In the genomic region with DNA sequence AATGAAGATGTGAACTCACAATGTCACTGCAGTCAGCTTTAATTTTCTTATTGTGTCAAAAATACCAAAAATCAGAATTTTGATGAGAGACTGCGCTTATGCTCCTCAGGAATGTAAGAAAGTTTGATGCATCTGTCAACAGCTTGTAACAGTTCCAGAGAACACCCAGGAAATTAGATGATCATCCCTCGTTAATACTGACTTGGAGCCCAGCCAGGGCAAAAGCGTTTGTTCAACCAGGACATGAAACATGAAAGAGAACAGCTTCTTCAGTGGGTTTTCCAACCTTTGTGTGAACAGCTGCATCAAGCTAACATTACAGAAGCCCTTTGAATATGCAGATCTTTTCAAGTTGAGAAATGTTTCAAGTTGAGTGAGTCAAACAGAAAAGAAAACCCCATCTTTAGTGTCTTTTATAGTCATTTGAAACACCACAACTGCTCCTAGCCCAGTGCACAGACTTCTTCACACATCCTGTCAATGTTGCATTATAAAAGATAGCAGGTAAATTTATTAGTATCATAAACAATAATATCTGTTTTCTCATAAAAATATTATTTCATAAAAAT, we compare ENCODE assay signal across 18 mouse cellular contexts.
DNase-seq lines count a peak whose midpoint lies in the region; ATAC-seq and TF ChIP-seq lines count a peak whose summit lies in the region.
"Had no signal": no experiment of that assay in that cellular context is flagged by ENCODE, and none has a peak within 500 bp of the region (broad histone marks: within the 10 kb centered on the region; RNA-seq: fewer than 3 reads in every experiment).

No protein-coding gene starts in this region.

- no peak overlapping the region for H3K4me3 ChIP-seq in forebrain, postnatal 0 days (ENCODE audit: low read depth, low read length)
- H3K4me3 ChIP-seq in forebrain, embryonic 11.5 days (ENCODE audit: low read depth, low read length): no peak overlapping the region
- no peak overlapping the region for H3K4me3 ChIP-seq in CH12.LX (replicated peaks in 1 of 3; ENCODE audit: low read depth in 2 of 3, low read length in 2 of 3, poor library complexity in 1 of 3)
- H3K4me3 ChIP-seq: gastrocnemius, adult 2 months; hindbrain, embryonic 13.5 days; liver, embryonic 15.5 days; megakaryocyte, embryonic 14.5 days had no signal

- peak; percentile 96 for TF ChIP-seq EP300 in CH12.LX (IDR thresholded peaks at IDR 0.05; ENCODE audit: low read length)

- H3K79me2 ChIP-seq in CH12.LX (replicated peaks; ENCODE audit: control insufficient read depth, extremely low read depth, insufficient read depth, poor library complexity, severe bottlenecking): no peaks in the 10 kb centered on the region

- no peaks in the 10 kb centered on the region for H3K4me1 ChIP-seq in forebrain, postnatal 0 days (ENCODE audit: insufficient read depth)
- H3K4me1 ChIP-seq in forebrain, embryonic 11.5 days (replicated peaks; ENCODE audit: control insufficient read depth, insufficient read depth, low read length): no peaks in the 10 kb centered on the region
- peaks cover 0 to 3% of the 10 kb centered on the region in 2 experiments; a peak in 1 of 4 replicates for H3K4me1 ChIP-seq in CH12.LX (ENCODE audit: control insufficient read depth in 1 of 2, insufficient read depth in 2 of 2)
- H3K4me1 ChIP-seq: hindbrain, embryonic 13.5 days; liver, embryonic 15.5 days; megakaryocyte, embryonic 14.5 days had no signal

- TF ChIP-seq POLR2A in CH12.LX (IDR thresholded peaks at IDR 0.05; ENCODE audit: low read depth, low read length): no peak

- H3K4me2 ChIP-seq in forebrain, postnatal 0 days (ENCODE audit: low read depth): no peak overlapping the region
- no peak overlapping the region for H3K4me2 ChIP-seq in forebrain, embryonic 11.5 days (ENCODE audit: low read depth, low read length, severe bottlenecking)
- H3K4me2 ChIP-seq in CH12.LX (ENCODE audit: insufficient read depth, low read depth, poor library complexity, severe bottlenecking): peak overlapping the region; percentile 29; the same call in 1 of the 2 replicates
- H3K4me2 ChIP-seq: hindbrain, embryonic 13.5 days; liver, embryonic 15.5 days had no signal

- in situ Hi-C loops in CH12.LX (cut with MboI; ENCODE audit: low pct_ligation_motif_present, low pct_unique_long_range_greater_than_20kb, low sequenced_read_pairs): no loop called here

- H3K9ac ChIP-seq in forebrain, postnatal 0 days: no peak overlapping the region
- no peak overlapping the region for H3K9ac ChIP-seq in forebrain, embryonic 11.5 days (ENCODE audit: low read length)
- H3K9ac ChIP-seq in CH12.LX (ENCODE audit: insufficient read depth, low read depth): no peak overlapping the region
- H3K9ac ChIP-seq: hindbrain, embryonic 13.5 days; liver, embryonic 15.5 days had no signal

- dilution Hi-C loops in CH12.LX (cut with MboI; ENCODE audit: extremely low pct_ligation_motif_present, extremely low pct_unique_long_range_greater_than_20kb, low sequenced_read_pairs): no loop called here

- no peak for TF ChIP-seq RAD21 in CH12.LX (IDR thresholded peaks at IDR 0.05; ENCODE audit: low read depth, low read length)

- no peak overlapping the region for H3K27ac ChIP-seq in forebrain, postnatal 0 days (ENCODE audit: low read depth, low read length)
- no peak overlapping the region for H3K27ac ChIP-seq in forebrain, embryonic 11.5 days (ENCODE audit: low read depth, low read length)
- peak overlapping the region; percentile 84 for H3K27ac ChIP-seq in CH12.LX (ENCODE audit: insufficient read depth, low read depth)
- H3K27ac ChIP-seq: gastrocnemius, adult 2 months; hindbrain, embryonic 13.5 days; liver, embryonic 15.5 days had no signal

- WGBS in forebrain, postnatal 0 days: 21% methylated on average over 3 of the region's 3 CpGs
- WGBS in forebrain, embryonic 11.5 days: 57% methylated on average over 3 of the region's 3 CpGs

- H3K27me3 ChIP-seq in forebrain, postnatal 0 days (ENCODE audit: insufficient read depth, low read length): no peaks in the 10 kb centered on the region
- H3K27me3 ChIP-seq in forebrain, embryonic 11.5 days (ENCODE audit: control insufficient read depth, insufficient read depth, low read length): no peaks in the 10 kb centered on the region
- no peaks in the 10 kb centered on the region for H3K27me3 ChIP-seq in CH12.LX (replicated peaks)
- H3K27me3 ChIP-seq: hindbrain, embryonic 13.5 days; liver, embryonic 15.5 days; megakaryocyte, embryonic 14.5 days had no signal

- ATAC-seq in forebrain, postnatal 0 days: peak; percentile 32; the same call in 1 of the 2 replicates
- no peak for ATAC-seq in forebrain, embryonic 11.5 days (replicated peaks; ENCODE audit: low FRiP score)
- ATAC-seq: inflammation-experienced regulatory T-cells, adult 6 months; midbrain, embryonic 16.5 days had no signal

- H3K36me3 ChIP-seq in forebrain, postnatal 0 days (ENCODE audit: insufficient read depth): no peaks in the 10 kb centered on the region
- no peaks in the 10 kb centered on the region for H3K36me3 ChIP-seq in forebrain, embryonic 11.5 days (ENCODE audit: control insufficient read depth, insufficient read depth, low read length)
- H3K36me3 ChIP-seq in CH12.LX (replicated peaks in 1 of 2; ENCODE audit: control insufficient read depth in 1 of 2, insufficient read depth in 1 of 2, low read length in 1 of 2): no peaks in the 10 kb centered on the region
- H3K36me3 ChIP-seq: hindbrain, embryonic 13.5 days; liver, embryonic 15.5 days had no signal

- no peak for TF ChIP-seq CTCF in forebrain, postnatal 0 days (IDR thresholded peaks at IDR 0.05; ENCODE audit: low read depth)
- TF ChIP-seq CTCF in CH12.LX (conservative IDR thresholded peaks at IDR 0.05 in 1 of 2, IDR thresholded peaks at IDR 0.05 in 1 of 2; ENCODE audit: low read depth in 2 of 2, low read length in 2 of 2): no peak

- peak; percentile 20 for DNase-seq in forebrain, postnatal 0 days
- no peak for DNase-seq in forebrain, embryonic 11.5 days (ENCODE audit: low spot score)
- DNase-seq in lung, postnatal 14 days: peak; percentile 16
- no peak for DNase-seq in lung, adult 18-20 months
- no peak for DNase-seq in CH12.LX (ENCODE audit: extremely low read depth)
- DNase-seq in Muller cell, postnatal 12 days (ENCODE audit: inconsistent ontology term): peak; percentile 80
- DNase-seq in yolk sac, embryonic 10.5 days (ENCODE audit: low spot score): no peak
- DNase-seq: adrenal gland, postnatal 14 days; cerebellum, adult 9-10 months; gastrocnemius, adult 2 months; kidney, adult 18-20 months; liver; lung, postnatal 36 days had no signal

- H3K9me3 ChIP-seq in forebrain, postnatal 0 days (ENCODE audit: low read length): no peaks in the 10 kb centered on the region
- no peaks in the 10 kb centered on the region for H3K9me3 ChIP-seq in forebrain, embryonic 11.5 days (ENCODE audit: control insufficient read depth, low read length)
- H3K9me3 ChIP-seq in CH12.LX (replicated peaks; ENCODE audit: low read length): peaks cover 22% of the 10 kb centered on the region
- H3K9me3 ChIP-seq: hindbrain, embryonic 13.5 days; liver, embryonic 15.5 days had no signal

TF ChIP-seq in CH12.LX, 34 proteins besides CTCF, POLR2A, EP300 and RAD21:
- TF ChIP-seq HCFC1 (IDR thresholded peaks at IDR 0.05; ENCODE audit: low read depth, low read length) (no peak), TCF12 (IDR thresholded peaks at IDR 0.05; ENCODE audit: low read depth, low read length) (peak; percentile 89), JUN (IDR thresholded peaks at IDR 0.05; ENCODE audit: insufficient read depth, low read depth, low read length) (peak; percentile 91), ETS1 (conservative IDR thresholded peaks at IDR 0.05; ENCODE audit: low read depth, low read length) (peak; percentile 76), JUND (conservative IDR thresholded peaks at IDR 0.05; ENCODE audit: low read depth, low read length) (peak; percentile 94), IRF4 (IDR thresholded peaks at IDR 0.05; ENCODE audit: low read depth, low read length) (peak; percentile 96), BHLHE40 (IDR thresholded peaks at IDR 0.05; ENCODE audit: low read depth, low read length) (peak; percentile 55), ZKSCAN1 (IDR thresholded peaks at IDR 0.05; ENCODE audit: borderline replicate concordance, low read depth, low read length) (no peak)
TF ChIP-seq in CH12.LX: peak in this region for 6.

Comparison
In these comparisons a context has a peak if more than half of its experiments do, and no peak if none do; other contexts are left out.
1. DNase-seq: peak in forebrain, postnatal 0 days (single experiment), lung, postnatal 14 days (single experiment) and Muller cell, postnatal 12 days (single experiment); none in forebrain, embryonic 11.5 days (single experiment), lung, adult 18-20 months (0 of 2), CH12.LX (single experiment) and yolk sac, embryonic 10.5 days (single experiment).